Mouse (Mus musculus) spleen, adult 2 months (tissue): Measurements from ENCODE around the gene Fzd4.

ENCODE experiments used
- CTCF ChIP-seq: fragments of 200-500 bp; IDR thresholded peaks from 2 replicates; pipeline ENCODE4 v1.5.1; 2011; ENCODE audit warnings: mild to moderate bottlenecking, inconsistent platforms; ENCODE audit not compliant: insufficient read depth, insufficient read length, insufficient replicate concordance; ENCODE audit errors: extremely low read depth
- POLR2A ChIP-seq: fragments of 200-500 bp; IDR thresholded peaks from 2 replicates; pipeline ENCODE4 v1.6.1; 2011; ENCODE audit warnings: low read depth, low read length, inconsistent platforms

GRCm38 (mm10) chr7:89428804-89429203, 24.6 kb downstream of the Fzd4 start:
- TF ChIP-seq CTCF (no peak), POLR2A (no peak)
